12 mouse cellular contexts compared by ENCODE assay signal in the genomic region with DNA sequence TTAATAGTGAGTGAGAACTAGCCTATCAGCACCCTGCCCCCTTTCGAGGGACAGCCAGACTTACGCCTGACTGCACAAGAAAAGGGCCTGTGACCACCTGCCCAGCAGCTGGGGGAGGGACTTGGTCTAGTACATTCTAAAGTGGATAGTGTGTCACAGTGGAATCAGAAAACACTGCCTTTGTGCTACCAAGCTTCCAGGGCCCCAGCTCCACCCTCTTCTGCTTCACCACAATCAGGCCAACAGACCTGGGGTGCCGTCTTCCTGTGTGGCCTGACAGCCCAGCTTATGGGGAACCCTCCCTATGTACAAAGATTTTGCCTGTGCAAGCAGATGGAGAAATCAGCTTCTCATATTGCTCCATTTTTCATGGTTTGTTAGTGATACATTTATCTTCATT. TPM values are rescaled to one million over a fixed set of nuclear protein-coding genes. Genes with fewer than 3 reads are reported as not detected.
A peak's percentile ranks its signal among the peaks of the same experiment; 100 is the strongest.
DNase-seq lines count a peak whose midpoint lies in the region; ATAC-seq lines count a peak whose summit lies in the region.
"Had no signal": no experiment of that assay in that cellular context is flagged by ENCODE, and none has a peak within 500 bp of the region (broad histone marks: within the 10 kb centered on the region; RNA-seq: fewer than 3 reads in every experiment).

No protein-coding gene starts in this region.

- ATAC-seq in hindbrain, embryonic 11.5 days (ENCODE audit: low FRiP score): peak; percentile 67

- H3K4me3 ChIP-seq in embryonic facial prominence, embryonic 10.5 days: peak overlapping the region; percentile 11; the same call in 1 of the 2 replicates
- no peak overlapping the region for H3K4me3 ChIP-seq in hindbrain, embryonic 11.5 days (ENCODE audit: low read depth, low read length)
- H3K4me3 ChIP-seq: limb, embryonic 13.5 days had no signal

- peaks cover 22% of the 10 kb centered on the region for H3K4me1 ChIP-seq in embryonic facial prominence, embryonic 10.5 days
- 0 out of 2 replicates have a peak, but pooled peaks cover 3% of the 10 kb centered on the region for H3K4me1 ChIP-seq in hindbrain, embryonic 11.5 days (replicated peaks; ENCODE audit: control insufficient read depth, insufficient read depth, low read length)

- H3K27ac ChIP-seq in embryonic facial prominence, embryonic 10.5 days (replicated peaks): peak overlapping the region; percentile 65
- H3K27ac ChIP-seq in hindbrain, embryonic 11.5 days (ENCODE audit: low read depth, low read length): 0 out of 2 replicates have a peak overlapping the region, but pooled peaks have one; percentile 17
- H3K27ac ChIP-seq: limb, embryonic 13.5 days had no signal

- H3K9ac ChIP-seq in hindbrain, embryonic 11.5 days (ENCODE audit: low read depth, low read length): no peak overlapping the region
- H3K9ac ChIP-seq: limb, embryonic 13.5 days had no signal

- intact Hi-C loops in gastrocnemius, postnatal 36 days (cut with DNase I): no loop called here

- H3K4me2 ChIP-seq in hindbrain, embryonic 11.5 days (replicated peaks; ENCODE audit: low read depth, low read length): peak overlapping the region; percentile 17
- H3K4me2 ChIP-seq: limb, embryonic 13.5 days had no signal

- H3K27me3 ChIP-seq in embryonic facial prominence, embryonic 10.5 days (replicated peaks; ENCODE audit: low read depth, poor library complexity, severe bottlenecking): peaks cover 29% of the 10 kb centered on the region
- no peaks in the 10 kb centered on the region for H3K27me3 ChIP-seq in hindbrain, embryonic 11.5 days (ENCODE audit: control insufficient read depth, insufficient read depth, low read length)

- 30% methylated on average over 3 of the region's 3 CpGs for WGBS in embryonic facial prominence, embryonic 10.5 days
- WGBS in hindbrain, embryonic 11.5 days: 33% methylated on average over 3 of the region's 3 CpGs

- no peaks in the 10 kb centered on the region for H3K9me3 ChIP-seq in embryonic facial prominence, embryonic 10.5 days
- no peaks in the 10 kb centered on the region for H3K9me3 ChIP-seq in hindbrain, embryonic 11.5 days (ENCODE audit: control insufficient read depth, low read length)
- H3K9me3 ChIP-seq: limb, embryonic 13.5 days had no signal

- H3K36me3 ChIP-seq in embryonic facial prominence, embryonic 10.5 days (replicated peaks): no peaks in the 10 kb centered on the region
- H3K36me3 ChIP-seq in hindbrain, embryonic 11.5 days (ENCODE audit: control insufficient read depth, insufficient read depth, low read length): no peaks in the 10 kb centered on the region
- H3K36me3 ChIP-seq: limb, embryonic 13.5 days had no signal

- DNase-seq in cerebellum, postnatal 10 days: peak; percentile 18 to 27
- no peak for DNase-seq in cerebellum, postnatal 36 days
- peak; percentile 45 for DNase-seq in embryonic facial prominence, embryonic 10.5 days (ENCODE audit: low spot score)
- DNase-seq in hindbrain, embryonic 11.5 days (ENCODE audit: low spot score): peak; percentile 68
- peak; percentile 47 for DNase-seq in neural tube, embryonic 10.5 days (ENCODE audit: extremely low spot score, low spot score)
- DNase-seq in lung, postnatal 14 days: no peak
- DNase-seq in thymus, postnatal 10 days (ENCODE audit: low spot score in 2 of 2): no peak
- DNase-seq in gastrocnemius, postnatal 36 days: no peak
- DNase-seq: adrenal gland, adult 2 months; cerebellum, adult 11 months; gastrocnemius, postnatal 14 days had no signal

RNA-seq across cellular contexts. Expression of gene Adgrv1, which starts 3.6 kb away (rescaled TPM):
- 10.9 and 16.9 TPM in 2 replicates for polyA plus RNA-seq in embryonic facial prominence, embryonic 10.5 days (2016; fragmentation: Nextera tagmentation; extraction: Ambion mirVana)
- 40.3 and 54.5 TPM in 2 replicates for polyA plus RNA-seq in hindbrain, embryonic 11.5 days (2014; fragmentation: Nextera tagmentation; extraction: Ambion mirVana)
- not detected for total RNA-seq in gastrocnemius, postnatal 36 days (2021)

RNA-seq across cellular contexts. Expression of gene Lysmd3, which starts 28.1 kb away (rescaled TPM):
- polyA plus RNA-seq in embryonic facial prominence, embryonic 10.5 days (2016; fragmentation: Nextera tagmentation; extraction: Ambion mirVana): 20.7 and 21.1 TPM in 2 replicates
- 33.5 and 33.6 TPM in 2 replicates for polyA plus RNA-seq in hindbrain, embryonic 11.5 days (2014; fragmentation: Nextera tagmentation; extraction: Ambion mirVana)
- 1 to 10 TPM; 4.1 to 6.2 TPM for total RNA-seq in gastrocnemius, postnatal 36 days (2021)

Comparison
In these comparisons a context has a peak if more than half of its experiments do, and no peak if none do; other contexts are left out.
1. DNase-seq: peak in cerebellum, postnatal 10 days (2 of 2), embryonic facial prominence, embryonic 10.5 days (single experiment), hindbrain, embryonic 11.5 days (single experiment) and neural tube, embryonic 10.5 days (single experiment); none in cerebellum, postnatal 36 days (0 of 2), lung, postnatal 14 days (single experiment), thymus, postnatal 10 days (0 of 2) and gastrocnemius, postnatal 36 days (0 of 2).